Mouse (Mus musculus) bone marrow, adult 2 months (tissue): ENCODE results near the gene Klk1b8.

Source experiments
- CTCF ChIP-seq: fragments of 200-500 bp; IDR thresholded peaks from 2 replicates; pipeline ENCODE4 v1.5.1; 2011; ENCODE audit warnings: low read length, control low read depth; ENCODE audit not compliant: control insufficient read depth, insufficient read depth
- POLR2A ChIP-seq: fragments of 200-500 bp; IDR thresholded peaks from 2 replicates; pipeline ENCODE4 v1.6.1; 2011; ENCODE audit warnings: low read depth, mild to moderate bottlenecking, control low read depth, low read length, borderline replicate concordance; ENCODE audit not compliant: control insufficient read depth

GRCm38 (mm10) chr7:43967612-43968011, 17.1 kb downstream of the Klk1b8 start:
- TF ChIP-seq POLR2A: no peak
- no peak for TF ChIP-seq CTCF
